ENCODE assay signal across 26 mouse cellular contexts in genomic region chr2:29657089-29657488, GRCm38 (mm10).
"Had no signal": no experiment of that assay in that cellular context is flagged by ENCODE, and none has a peak within 500 bp of the region (broad histone marks: within the 10 kb centered on the region; RNA-seq: fewer than 3 reads in every experiment).

No protein-coding gene starts in this region.

- H3K9me3 ChIP-seq: limb, embryonic 12.5 days; limb, embryonic 15.5 days; midbrain, embryonic 12.5 days; neural tube, embryonic 12.5 days; stomach, embryonic 15.5 days had no signal

- ATAC-seq: hindbrain, embryonic 16.5 days; inflammation-experienced regulatory T-cells, adult 6 months; intestine, embryonic 16.5 days; liver, postnatal 0 days; lung, postnatal 0 days; midbrain, embryonic 16.5 days had no signal

- H3K27me3 ChIP-seq: limb, embryonic 12.5 days; limb, embryonic 15.5 days; midbrain, embryonic 12.5 days; neural tube, embryonic 12.5 days; stomach, embryonic 15.5 days had no signal

- DNase-seq: kidney, adult 8-10 months; kidney, postnatal 14 days; kidney, postnatal 4 days; layer of hippocampus, adult 9-11 months; layer of hippocampus, postnatal 36 days; liver, postnatal 0 days; lung, embryonic 14.5 days; retina, postnatal 1 day; right cerebral cortex, postnatal 25 days; spleen, adult 18-20 months; thymus, postnatal 25 days had no signal

- H3K9ac ChIP-seq: limb, embryonic 12.5 days; limb, embryonic 15.5 days; liver, embryonic 14.5 days; liver, postnatal 0 days; lung, embryonic 14.5 days; midbrain, embryonic 12.5 days; neural tube, embryonic 12.5 days; stomach, embryonic 15.5 days had no signal

- H3K27ac ChIP-seq: layer of hippocampus, adult 2 months; left cerebral cortex, adult 2 months; limb, embryonic 12.5 days; limb, embryonic 15.5 days; liver, embryonic 14.5 days; macrophage; midbrain, embryonic 12.5 days; neural tube, embryonic 12.5 days; stomach, embryonic 15.5 days had no signal

- H3K4me2 ChIP-seq: limb, embryonic 12.5 days; limb, embryonic 15.5 days; liver, embryonic 11.5 days; lung, embryonic 14.5 days; midbrain, embryonic 12.5 days; neural tube, embryonic 12.5 days; stomach, embryonic 15.5 days had no signal

- H3K36me3 ChIP-seq: limb, embryonic 12.5 days; midbrain, embryonic 12.5 days; neural tube, embryonic 12.5 days; stomach, embryonic 15.5 days had no signal

- H3K4me3 ChIP-seq: layer of hippocampus, adult 2 months; left cerebral cortex, adult 2 months; limb, embryonic 12.5 days; limb, embryonic 15.5 days; midbrain, embryonic 12.5 days; neural tube, embryonic 12.5 days; stomach, embryonic 15.5 days had no signal
